Mouse (Mus musculus): ENCODE data around the gene C530008M17Rik.

C530008M17Rik gene

GRCm38 (mm10) chr5:76656212-76656611 is at the start of gene C530008M17Rik:
Gene C530008M17Rik, plus strand, starts transcription at chr5:76656512.
- DNase-seq (ENCODE audit: low read depth) = no peak

DNA sequence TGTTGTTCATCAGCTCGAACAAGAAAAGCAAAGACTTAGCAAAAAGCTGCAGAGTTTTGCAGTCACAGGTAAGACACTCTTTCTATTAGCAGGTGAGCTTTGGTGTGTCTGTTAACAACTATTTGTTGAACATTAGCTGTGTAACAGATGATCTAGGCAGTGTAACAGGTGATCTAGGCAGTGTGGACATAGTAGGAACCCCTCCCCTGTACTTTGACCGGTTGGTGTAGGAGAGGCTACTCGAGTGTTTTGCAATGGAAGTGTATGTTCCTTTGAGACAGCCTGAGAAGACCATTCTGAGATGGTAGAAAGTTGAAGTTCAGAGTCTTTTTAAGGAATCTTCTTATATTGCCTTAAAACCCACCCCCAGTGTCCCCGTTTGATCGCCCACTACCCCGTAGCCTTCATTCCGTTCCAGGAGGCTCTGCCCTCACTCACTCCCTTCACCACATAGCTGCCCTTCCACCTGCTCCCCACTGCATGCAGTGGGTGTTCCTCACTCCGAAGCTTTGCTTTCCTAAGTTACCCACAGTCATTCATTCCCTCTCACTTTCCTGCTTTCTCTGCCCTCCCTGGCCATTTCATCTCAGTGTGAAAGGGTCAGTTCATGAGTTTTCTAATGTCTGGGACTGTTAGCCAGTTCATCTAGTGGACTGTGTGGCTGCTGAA is 46.5 kb upstream of the C530008M17Rik start:
- no peak for DNase-seq (ENCODE audit: low read depth)

DNA sequence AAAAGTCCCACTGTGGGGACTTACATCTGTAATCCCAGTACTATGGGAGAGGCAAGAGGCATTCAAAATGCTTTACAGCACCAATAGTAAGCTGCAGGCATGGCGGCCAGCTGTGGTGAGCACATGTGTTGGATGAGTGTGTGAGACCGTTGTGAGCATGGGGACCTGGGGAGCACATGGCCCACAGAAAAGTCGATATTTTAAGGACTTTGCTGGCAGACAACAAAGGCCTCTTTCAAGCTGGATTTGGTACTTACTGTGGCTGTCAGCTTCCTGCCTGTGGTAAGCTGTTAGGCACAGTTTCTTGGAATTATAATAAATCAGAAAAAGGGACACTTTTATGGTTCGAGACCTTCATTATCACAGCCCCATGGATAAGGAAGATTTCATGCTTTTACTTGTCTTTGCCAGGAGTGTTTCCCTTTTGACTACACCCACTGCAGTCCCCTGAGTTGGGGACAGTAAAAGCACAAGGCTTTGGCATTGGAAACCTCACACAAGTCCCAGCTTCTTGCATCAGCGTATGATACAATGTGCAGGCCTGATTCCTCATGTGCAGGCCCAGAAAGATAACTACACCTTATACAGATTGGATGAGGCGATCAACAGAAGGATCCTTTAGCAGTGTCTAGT is 43.3 kb upstream of the C530008M17Rik start:
- no peak for DNase-seq (ENCODE audit: low read depth)

DNA sequence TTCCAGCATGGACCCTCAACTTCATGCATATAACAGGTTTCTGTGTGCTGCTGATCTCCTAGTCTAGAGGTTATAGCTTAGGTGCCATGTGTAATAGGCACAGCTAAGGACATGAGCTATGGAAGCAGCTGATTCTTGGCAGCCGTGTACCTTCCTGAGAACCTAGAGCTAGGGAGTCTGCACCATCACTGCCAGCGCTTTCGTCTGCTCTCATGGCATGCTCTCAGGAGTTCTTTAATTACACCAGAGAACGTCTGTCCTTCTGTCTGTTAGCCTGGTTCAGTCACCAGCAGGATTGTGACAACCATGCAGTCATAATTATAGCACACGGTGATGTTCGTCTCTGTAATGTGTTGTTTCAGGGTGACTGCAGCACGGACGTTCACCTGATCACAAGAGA is 41.0 kb upstream of the C530008M17Rik start:
- no peak for DNase-seq (ENCODE audit: low read depth)

GRCm38 (mm10) chr5:76616196-76616747 is 40.0 kb upstream of the C530008M17Rik start:
- DNase-seq (ENCODE audit: low read depth) = no peak

DNA sequence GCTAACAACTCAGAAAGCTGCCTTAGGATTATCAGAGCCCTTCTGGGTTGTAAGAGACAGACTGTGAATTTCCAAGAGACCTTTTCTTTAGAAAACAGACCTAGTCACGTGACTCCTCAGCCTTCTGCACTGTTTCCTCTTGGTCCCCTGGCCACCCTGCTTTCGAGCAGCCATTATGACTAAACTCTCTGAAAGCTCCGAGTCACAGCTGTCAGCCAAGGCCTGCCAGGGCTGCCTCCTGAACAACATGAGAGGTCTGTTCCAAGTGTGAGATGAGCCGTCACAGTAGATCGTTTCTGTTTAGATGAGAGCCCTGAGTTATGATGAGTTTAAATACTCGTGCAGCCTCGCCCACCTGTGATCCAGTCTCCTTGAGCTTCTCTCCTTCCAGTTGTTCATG is 37.6 kb upstream of the C530008M17Rik start:
- DNase-seq (ENCODE audit: low read depth) = no peak

DNA sequence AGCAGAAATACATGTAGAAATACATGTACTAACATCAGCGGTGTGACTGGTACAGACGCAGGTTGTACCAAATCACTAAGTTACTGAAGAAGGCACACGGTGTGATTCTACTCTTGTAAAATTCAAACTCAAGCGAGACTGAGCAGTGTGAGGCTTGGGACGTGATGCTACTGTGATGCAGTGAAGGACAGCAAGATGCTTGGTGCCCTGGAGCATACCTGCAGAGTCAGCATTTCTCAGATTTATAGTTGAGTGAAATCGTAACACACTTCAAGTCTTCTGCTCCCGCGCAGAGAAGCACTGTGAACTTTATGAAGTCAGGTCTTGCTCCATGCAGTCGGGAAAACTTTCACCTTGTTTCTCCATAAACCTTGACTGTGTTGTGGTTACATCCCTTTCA is 32.6 kb upstream of the C530008M17Rik start:
- DNase-seq (ENCODE audit: low read depth) = no peak

GRCm38 (mm10) chr5:76627770-76628169 is 28.5 kb upstream of the C530008M17Rik start:
- DNase-seq (ENCODE audit: low read depth) = no peak

- no peak for DNase-seq (ENCODE audit: low read depth)
Observed at GRCm38 (mm10) chr5:76634012-76634411, 22.3 kb upstream of the C530008M17Rik start.

GRCm38 (mm10) chr5:76635592-76635991 is 20.7 kb upstream of the C530008M17Rik start:
- DNase-seq (ENCODE audit: low read depth) = no peak

DNA sequence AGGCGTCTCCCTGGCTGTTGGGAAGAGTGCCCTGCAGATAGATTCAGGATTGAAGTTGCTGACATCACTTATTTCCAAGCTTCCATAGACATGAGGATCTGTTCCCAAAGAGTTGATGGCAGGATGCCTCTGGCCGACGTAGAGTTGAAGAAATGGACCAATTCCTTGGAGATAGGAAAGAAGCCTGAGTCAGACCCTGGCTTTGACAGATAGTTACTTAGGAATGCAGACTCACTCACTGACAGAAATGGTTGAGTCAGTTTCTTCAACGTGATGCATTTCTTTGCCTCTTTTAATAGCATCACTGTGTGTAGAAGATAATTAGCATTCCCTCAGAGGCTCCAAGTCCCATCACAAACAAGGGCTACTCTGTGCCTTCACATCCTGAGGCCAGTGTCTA is 14.2 kb upstream of the C530008M17Rik start:
- no peak for DNase-seq (ENCODE audit: low read depth)

- DNase-seq (ENCODE audit: low read depth) = no peak
Observed at GRCm38 (mm10) chr5:76644234-76644633, 12.1 kb upstream of the C530008M17Rik start.

DNA sequence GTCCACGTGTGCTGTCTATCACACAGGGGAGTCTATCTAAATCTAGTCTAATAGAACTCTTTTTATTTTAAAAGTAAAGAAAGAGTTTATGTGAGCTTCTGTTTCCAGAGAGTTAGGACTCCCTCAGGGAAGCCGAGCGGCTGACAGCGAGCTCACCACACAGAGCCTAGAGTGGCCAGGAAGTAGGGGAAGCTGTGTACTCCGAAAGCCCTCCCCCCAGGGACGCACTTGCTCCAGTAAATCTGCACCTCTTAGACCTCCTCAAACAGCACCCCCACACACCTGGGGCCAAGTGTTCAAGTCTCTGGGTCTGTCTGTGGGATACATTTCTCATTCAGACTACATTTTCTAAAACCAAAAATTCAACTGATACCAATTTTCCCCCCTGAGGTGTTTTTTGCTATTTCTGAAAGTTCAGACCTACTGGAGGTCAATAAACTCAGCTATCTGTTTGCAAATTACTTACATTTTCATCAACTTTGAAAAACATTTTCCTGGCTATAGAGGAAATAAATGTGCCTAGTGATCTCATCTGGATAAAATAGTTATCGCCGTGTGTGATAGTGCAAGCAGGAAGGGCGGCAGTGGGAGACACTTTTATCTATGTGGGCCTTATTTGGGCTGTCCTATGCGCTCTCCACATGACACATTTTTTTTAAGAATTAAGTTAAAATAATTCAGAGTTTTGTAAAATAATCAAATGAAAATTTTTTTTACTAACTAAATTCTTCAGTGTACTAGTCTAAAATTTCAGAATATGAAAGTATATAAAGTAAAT is 11.0 kb upstream of the C530008M17Rik start:
- DNase-seq (ENCODE audit: low read depth) = no peak

GRCm38 (mm10) chr5:76649897-76650296 is 6.4 kb upstream of the C530008M17Rik start:
- no peak for DNase-seq (ENCODE audit: low read depth)

GRCm38 (mm10) chr5:76651151-76651725 is 5.1 kb upstream of the C530008M17Rik start:
- no peak for DNase-seq (ENCODE audit: low read depth)

- no peak for DNase-seq (ENCODE audit: low read depth)
Observed at GRCm38 (mm10) chr5:76657245-76658083, 1.2 kb downstream of the C530008M17Rik start.

DNA sequence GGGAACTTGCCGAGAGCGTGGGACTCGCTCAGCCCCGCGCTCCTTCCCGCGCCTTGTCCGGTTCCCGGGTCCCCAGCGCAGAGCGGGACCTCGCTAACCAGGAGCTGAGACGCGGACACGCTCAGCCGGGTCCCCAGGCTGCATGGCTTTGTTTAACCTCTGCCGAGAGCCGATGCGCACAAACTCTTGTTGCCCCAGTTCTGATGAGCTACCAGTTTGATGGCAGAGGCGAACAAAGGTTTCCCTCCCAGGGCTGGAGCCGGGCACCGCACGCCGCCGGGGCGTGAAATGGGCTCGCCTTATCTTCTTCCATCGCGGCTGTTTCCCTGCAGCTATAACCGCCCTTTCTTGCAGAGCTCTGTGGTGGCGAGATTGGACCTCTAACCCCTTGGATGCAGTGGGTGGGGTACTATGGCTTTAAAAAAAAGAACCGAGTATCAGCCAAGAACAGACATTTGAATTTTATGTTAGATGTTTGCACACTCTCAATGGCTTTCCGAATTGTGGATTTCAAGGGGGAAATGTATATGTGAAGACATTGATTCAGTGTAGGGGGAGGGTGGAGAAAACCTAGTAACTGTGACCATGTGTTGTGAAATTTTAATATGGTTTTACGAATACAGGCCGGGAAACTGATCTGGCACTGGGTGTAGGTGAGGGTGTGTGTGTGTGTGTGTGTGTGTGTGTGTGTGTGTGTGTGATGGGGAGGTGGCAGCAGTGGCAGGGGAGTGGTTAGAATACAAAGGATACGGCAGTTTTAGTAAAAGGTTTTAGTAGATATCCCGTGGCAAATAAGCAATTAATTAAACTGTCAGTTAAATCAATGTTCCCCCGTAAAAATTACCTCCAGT is 2.0 kb downstream of the C530008M17Rik start:
- no peak for DNase-seq (ENCODE audit: low read depth)

DNA sequence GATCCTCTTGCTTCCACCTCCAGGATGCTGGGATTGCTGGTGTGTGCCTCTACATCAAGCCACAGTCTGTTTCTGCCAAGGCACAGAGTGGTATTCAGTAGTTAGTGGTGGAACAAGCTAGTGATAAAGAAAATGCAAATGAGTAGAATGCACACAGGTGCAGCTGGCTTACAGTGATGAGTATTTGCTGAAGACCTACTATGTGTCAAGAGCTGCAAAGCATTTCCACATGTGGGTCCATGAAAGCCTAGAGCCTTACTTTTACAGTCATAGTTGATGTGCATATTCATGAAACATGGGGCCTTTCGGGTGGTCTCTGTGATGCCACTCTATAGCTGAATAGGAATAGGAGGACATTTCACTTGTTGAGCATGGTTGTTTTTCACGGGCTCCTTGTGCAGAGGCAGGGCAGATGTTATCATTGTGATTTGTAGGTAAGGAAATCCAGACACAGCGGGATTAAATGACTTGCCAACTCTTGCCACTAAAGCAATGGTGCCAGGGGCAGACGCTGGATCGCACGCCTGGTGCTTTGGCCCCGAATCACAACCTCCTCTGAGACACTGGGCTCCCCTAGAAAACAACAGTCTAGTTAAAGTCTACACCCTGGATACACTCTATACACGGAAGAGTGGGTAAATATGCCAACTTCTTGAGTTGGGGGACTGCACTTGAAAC is 3.8 kb downstream of the C530008M17Rik start:
- DNase-seq (ENCODE audit: low read depth) = no peak

- DNase-seq (ENCODE audit: low read depth) = no peak
Observed at GRCm38 (mm10) chr5:76661310-76661709, 5.0 kb downstream of the C530008M17Rik start.

GRCm38 (mm10) chr5:76664936-76665335 is 8.6 kb downstream of the C530008M17Rik start:
- DNase-seq (ENCODE audit: low read depth) = no peak

All from naive thymus-derived CD4-positive, alpha-beta T cell, adult 2 months (primary cell).